Mouse (Mus musculus) sigmoid colon, adult 10 weeks (tissue): Measurements from ENCODE around the gene Clec3a. TPM values are rescaled to one million over a fixed set of nuclear protein-coding genes. Genes with fewer than 3 reads are reported as not detected.

Source experiments
- polyA plus RNA-seq: library from polyadenylated mRNA; stranded (reverse); fragments of 350-450 nt; fragmentation: Illumina TruSeq; extraction: RNeasy Lipid Tissue Mini Kit (QIAGEN cat#74804); gene quantifications from one replicate; pipeline ENCODE4 v1.2.3, GENCODE M21; 2014; ENCODE audit warnings: low read depth, low replicate concordance

The Clec3a gene
- polyA plus RNA-seq, result not detected

DNA sequence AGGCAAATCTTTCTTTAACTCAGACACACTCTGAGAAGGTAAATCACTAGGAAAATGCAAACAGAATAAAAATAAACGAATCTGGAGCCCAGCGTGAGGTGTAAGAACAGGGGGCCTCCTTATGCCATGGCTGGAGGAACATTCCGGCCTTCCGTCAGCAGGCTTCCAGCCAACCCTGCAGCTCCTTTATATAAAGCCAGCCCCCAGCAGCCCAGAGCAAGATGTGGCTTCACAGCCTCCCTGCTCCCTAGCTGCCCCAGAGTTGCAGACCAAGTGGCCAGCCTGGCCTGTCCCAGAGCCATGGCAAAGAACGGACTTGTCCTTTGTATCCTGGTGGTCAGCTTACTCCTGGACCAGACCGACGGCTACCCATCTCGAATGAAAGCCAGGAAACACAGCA, at the start of gene Clec3a:
TSS of gene Clec3a (plus strand) at position 301 of the 400 bp plus-strand sequence.

DNA sequence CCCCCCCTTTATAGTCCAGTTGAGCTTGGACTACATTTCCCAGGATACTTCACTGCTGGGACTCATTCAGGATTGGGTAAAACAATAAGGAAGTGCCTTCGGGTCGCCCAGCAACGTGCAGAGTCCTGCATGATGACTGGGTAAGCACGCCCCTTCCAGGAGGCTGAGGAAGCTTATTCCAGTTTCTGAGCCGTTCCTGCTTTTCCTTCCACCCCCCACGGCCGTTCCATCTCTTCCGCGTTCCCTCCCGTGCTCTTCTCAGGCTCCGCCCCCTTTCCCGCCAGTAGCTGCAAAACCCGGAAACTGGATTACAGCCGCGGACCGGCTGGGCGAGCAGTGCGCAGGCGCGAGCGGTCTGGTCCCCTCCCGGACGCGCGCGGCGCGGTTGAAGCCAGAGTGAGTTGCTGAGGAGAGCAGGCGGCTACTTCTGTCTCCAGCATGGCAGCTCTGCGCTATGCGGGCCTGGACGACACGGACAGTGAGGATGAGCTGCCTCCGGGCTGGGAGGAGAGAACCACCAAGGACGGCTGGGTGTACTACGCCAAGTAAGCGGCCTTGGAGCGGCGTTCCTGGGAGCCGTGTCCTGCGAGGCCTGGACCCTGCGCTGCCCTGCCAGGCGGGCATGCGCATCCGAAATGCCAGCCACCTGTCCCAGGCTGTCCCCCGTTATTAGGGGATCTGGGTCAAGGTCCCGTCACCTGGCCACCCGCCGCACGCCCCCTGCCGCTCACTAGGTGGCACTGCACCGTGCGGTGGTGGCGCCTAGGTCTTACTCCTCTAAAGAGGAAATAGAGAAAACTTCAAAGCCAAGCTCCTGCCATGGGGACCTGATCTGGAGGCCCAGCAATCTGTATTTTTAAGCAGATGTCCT, 21.7 kb downstream of the Clec3a start, which contains the start of gene Wwox:
TSS of gene Wwox (plus strand) at position 322 of the 871 bp plus-strand sequence.

Other genes with a start within 250 kb of the Clec3a start
- 3.7 TPM for gene Vat1l, start 212.5 kb upstream of the Clec3a start, polyA plus RNA-seq
- gene Wwox, start 21.6 kb downstream of the Clec3a start, polyA plus RNA-seq, result 4.2 TPM